Mouse (Mus musculus): ENCODE data around the gene Slc8a1.

Gene Slc8a1

DNA sequence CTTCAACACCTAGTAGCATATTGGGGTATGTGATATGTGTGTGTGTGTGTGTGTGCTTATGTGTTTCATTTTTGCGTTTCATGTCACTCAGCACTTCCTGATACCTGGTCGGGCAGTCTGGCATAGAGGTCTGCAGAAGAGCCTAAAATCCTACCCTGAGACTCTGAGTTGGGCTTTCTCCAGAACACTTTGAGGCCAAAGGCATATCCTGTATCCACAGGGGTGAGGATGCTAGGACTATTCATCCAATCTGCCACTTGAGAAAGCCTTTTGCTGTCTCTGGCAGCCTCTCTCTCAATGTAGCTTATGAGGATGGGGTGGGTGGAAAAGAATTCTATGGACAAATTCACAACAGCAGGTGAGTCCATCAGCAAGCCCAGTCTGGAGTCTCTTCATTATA lies 234.1 kb downstream of the Slc8a1 start:
- DNase-seq (ENCODE audit: low spot score), result no peak

DNA sequence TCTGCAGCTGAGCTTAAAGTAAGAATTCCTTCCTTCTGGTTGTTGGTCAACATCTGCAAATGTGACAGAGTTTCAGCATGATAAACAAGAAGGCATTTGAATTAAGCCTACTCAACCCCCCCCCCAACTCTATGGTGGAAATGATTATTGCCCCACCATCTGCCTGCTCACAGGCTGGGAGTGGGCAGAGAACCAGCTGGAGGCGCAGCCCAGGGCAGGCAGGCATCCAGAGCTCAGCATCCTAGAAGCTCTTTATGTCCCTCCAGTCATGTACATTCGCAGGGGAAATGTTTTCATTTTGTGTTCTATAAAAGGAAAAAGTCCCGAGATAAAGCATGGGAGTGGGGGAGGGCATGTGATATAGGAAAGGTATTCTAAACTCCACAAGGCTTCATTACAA lies 235.4 kb downstream of the Slc8a1 start:
- DNase-seq (ENCODE audit: low spot score), result no peak

DNA sequence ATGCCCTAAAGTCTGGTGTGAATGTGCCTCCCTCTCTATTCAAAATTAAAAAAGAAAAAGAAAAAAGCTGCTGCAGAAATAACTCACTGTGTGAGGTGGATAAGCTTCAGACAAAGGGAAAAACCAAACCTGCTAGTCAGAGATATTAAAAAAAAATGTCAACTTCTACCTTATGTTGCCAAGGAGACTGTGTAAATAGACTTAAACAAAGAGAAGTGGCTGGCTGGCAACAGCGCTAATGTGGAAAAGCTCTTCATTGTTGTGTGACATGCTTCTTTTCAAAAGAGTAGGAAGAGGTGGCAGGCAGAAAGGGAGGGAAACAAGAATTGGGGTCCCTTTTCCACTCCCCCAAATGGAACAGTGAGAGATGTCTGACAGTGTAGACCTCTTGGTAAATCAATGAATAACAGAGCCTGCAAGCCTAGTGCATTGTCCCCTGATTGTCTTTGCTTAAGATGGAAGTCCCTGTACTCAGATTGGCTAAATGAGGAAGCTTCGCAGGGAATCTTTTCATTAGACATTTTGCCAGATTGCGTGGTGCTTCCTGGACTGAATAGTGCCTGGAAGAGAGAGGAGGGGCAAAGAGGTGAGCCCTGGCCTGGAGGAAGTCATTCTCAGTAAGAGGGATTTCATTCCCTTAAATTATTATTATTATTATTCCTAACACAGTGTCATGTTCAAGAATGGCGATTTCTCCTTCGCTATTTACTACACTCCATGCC lies 237.3 kb downstream of the Slc8a1 start:
- DNase-seq (ENCODE audit: low spot score), result no peak

DNA sequence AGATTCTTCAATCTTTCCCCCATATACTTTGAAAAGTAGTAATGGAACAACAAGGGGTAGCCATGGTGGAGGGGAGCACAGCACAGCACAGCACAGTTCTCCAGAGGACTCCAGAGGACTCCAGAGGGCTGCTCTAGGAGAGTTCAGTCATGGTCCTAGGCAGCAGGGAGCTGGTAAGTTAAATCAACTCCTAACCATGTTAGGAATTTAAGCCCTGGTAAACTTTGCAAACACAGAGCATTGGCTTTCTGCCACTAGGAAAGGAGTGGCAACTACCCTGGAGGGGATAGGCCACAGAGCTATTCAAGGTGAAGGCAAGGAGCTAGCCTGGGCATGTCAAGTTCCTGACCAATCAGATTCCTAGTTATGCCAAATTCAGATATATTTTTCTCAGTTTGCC lies 240.3 kb downstream of the Slc8a1 start:
- DNase-seq (ENCODE audit: low spot score), result no peak

DNA sequence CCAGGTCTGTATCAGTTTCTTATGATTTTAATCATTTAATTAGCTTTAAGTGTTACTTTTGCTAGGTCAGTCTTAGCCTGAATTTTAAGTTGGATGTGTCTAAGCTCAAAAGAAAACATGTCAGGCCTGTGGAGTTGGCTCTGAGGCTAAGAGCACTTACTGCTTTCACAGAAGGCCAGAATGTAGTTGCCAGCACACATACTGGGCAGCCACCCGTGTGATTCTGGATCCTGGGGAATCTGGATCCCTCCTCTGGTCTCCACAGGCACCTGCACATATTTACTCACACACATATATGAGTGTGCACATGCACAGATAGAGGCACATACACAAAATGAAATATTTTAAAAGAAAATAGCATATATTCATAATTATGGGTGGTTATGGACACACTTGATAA lies 241.6 kb downstream of the Slc8a1 start:
- DNase-seq (ENCODE audit: low spot score), result no peak

DNA sequence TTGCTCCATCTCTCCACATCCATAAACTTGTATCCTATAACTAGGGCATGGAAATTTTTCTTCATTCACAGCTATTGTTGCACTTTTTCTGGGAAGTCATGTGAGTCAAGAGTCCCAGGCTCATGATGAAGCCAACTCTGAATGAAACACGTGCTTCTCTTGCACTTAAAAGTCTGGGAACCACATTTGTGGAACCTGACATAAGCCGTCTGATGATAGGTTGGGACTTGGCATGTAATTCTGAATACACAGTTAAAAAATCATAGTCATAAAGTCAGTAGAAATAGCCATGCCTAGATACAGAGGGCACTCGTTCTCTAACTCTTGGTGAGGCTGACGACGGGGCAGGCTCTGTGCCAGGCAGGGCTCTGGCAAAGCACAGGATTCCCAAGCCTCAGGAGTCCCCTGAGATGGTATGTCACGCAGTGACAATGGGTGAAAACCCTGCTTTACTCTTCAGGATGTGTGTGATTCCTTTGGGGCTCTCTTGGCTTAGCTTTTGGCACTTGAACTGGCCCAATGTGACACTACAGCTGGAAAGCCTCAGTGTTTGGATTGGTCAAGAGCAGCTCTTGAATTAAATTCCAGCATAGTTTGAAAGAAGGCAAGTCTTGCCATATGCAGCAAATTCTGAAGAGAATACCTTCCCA lies 245.8 kb downstream of the Slc8a1 start:
- no peak for DNase-seq (ENCODE audit: low spot score)

DNA sequence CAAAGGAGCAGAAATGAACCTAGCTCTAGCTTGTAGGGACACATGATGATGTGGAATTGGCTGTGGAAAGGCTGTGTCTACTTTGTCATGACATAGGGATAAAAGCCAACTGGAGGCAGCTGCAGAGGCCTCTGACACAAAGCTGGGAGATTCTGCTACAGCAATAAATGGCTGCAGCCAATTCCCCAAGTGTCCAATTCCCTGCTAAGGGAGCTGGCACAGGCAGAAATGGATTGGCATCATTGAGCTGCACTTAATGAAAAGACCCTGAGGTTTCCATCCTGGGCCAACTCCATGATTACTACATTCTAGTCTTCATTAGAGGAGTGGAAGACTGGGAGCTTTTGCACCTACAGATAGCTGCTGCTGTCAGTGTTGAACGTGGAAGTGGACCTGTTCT lies 251.8 kb downstream of the Slc8a1 start:
- DNase-seq (ENCODE audit: low spot score), result no peak

DNA sequence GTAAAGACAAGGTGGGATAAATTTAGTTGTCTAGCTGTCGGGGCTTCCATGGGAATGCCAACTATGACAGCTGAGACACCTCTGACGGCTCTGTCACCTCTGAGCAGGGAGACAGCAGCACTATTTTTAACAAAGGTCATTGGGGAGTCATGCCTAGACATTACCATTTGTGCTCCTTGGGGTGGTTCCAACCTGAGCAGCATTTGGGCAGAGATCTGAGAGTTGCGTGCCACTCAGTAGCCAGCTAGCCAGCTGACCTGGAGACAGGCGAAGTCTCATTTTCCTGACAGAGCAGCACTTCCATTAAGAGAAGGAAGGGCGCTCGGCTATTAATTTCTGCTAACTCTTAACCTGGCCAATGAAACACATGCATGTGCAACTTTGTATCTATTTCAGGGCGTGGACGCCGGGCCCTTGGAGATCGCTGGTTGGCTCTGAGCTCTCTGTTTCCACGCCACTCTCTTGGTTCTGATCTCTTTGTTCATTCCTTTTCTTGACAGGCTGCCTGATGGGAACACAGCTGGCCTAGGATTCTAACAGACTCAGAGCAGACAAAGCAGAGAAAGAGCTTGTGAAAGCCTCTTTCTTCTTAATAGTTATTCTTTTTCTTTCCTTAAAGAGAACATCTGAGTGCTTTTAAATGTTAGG lies 256.2 kb downstream of the Slc8a1 start:
- peak; percentile 73 for DNase-seq (ENCODE audit: low spot score)

DNA sequence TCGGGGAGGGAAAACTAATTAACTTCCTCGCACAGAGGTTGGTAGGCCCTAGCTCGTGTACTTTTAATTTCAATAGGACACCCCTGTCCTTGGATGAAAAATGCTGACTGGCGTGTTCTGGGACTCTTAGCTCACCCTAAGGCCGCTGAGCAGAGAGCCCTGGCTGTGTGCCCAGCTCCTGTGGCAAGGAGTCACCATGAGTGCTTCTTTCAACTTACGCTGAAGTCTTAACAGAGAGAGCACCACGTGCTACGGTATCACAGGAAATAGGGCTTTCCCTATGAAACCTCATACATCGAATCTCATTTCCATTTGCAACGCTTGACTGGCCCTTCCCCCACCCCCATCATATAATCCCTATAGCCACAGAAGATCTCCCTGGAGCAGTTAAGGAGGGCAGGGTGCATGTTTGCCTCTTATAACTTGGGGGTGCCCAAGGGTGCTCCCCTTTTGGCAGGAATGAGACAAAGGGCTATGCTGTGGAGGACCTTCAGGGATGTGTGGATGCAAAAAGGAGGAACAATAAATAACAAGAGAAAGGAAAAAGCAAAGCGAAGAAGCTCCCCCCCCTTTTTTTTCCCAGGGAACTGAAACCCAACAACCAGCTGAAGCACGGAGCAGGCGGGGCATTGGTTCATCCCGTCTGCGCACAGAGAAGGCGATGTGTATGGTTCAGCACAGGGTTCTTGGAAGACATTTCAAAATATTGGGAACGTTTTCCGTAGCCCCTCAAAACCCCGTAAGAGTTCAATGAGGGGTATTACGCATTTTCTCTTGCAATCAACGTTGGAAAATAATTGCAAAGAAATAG lies 257.6 kb downstream of the Slc8a1 start:
- peak; percentile 69 for DNase-seq (ENCODE audit: low spot score)

DNA sequence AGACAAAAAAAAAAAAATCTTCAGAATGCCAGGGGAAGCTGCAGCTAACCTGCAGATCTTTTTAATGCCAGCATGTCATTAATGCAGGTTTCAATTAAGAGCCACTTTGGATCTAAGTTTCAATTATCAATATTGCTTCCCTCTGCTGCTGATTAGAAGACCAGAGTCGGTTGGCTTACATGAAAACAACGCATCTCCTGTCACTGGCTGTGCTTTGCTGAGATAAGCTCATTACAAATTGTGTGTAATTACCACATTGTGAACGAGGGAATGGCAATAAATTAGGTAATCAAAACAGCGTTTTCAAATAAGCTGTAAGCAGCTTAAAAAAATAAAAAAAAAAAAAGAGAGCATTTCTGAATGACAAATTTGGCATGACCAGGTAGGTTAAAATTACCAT lies 258.4 kb downstream of the Slc8a1 start:
- DNase-seq (ENCODE audit: low spot score), result no peak

DNA sequence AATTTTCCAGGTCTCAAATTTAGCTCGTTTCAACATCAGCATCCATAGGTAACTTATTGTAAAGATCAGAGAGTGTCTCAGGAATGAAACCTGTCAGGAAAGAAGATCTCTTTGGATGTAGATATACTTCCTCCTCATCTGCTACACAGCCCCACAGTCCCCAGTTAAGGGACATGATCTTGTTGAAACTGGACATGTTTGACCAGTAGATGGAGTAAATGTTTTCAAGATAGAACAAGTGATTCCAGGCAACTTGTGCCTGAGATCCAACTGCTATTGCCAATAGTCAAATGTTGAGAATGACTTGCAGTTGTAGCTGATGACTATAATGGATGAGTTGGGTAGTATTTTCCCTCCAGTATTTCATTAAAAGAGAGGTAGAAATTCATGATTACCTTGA lies 260.8 kb downstream of the Slc8a1 start:
- no peak for DNase-seq (ENCODE audit: low spot score)

DNA sequence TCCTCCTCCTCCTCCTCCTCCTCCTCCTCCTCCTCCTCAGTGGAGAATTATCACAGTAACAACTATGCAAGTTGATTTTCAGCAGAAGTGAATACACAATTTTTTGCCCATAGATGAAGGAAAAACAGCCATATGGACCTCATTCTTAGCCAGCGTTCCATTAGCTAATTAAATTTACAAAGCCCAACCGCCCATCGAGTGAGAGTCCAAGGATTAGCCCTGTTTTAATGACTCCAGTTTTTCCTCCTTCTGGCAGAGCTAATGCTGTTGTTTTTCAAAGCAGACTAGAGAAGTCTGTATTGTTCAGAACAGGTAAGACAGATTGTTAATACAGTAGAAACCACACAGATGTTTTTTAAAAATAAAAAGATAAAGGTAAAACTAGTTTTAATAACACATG lies 264.8 kb downstream of the Slc8a1 start:
- no peak for DNase-seq (ENCODE audit: low spot score)

DNA sequence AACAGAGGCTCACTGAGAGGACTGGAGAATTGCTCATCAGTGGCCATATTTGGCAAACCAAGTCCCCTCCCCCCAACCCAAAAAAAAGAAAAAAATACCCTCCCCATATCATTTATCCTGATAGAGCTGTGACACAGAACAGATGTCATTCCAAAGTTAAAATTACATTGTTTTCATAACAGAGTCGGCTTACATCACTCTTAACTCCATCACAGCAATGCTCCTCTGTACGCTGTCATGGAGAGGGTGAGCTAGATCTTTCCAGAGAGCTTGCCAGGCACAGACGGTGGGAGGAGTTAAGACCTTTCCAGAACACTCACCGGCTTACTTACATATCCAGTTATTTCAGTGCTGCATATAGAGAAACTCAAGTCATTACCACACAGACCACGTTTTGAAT lies 269.2 kb downstream of the Slc8a1 start:
- DNase-seq (ENCODE audit: low spot score), result no peak

DNA sequence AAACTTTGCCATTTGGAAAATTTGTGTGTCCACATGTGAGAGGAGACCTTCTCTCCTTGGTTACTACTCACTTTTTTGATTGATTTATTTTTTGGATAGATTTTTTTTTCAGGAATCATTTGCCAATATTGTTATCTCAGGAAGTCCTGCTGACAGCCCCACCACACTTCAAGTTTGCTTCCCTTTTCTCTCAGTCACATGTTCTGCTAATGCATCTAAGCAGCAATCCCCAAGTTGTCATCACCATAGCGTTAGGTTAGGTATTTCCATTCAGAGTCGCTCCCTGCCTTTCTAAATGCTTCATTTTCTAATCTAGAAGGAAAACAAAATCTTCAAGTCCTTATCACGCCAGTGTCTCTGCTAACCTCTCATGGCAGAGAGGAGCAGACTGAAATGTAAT lies 278.8 kb downstream of the Slc8a1 start:
- DNase-seq (ENCODE audit: low spot score), result no peak

DNA sequence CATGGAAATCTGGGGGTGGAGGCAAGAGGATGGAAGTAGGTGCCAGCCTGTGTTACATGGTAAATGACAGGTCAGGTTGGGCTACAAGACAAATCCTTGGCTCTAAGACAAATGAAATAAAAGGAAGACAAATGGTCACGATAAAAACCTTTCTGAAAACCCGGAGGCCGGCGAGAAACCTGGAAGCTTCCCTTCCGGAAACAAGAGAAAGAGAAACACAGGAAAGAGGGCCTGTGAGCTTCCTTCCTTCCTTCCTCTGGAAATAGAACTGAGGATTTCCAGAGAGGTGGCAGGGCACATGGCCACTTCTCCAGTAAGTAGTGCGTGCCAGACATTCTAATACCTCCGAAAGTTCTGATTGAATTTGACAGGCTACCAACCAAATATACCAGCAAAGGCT lies 282.2 kb downstream of the Slc8a1 start:
- DNase-seq (ENCODE audit: low spot score), result no peak

DNA sequence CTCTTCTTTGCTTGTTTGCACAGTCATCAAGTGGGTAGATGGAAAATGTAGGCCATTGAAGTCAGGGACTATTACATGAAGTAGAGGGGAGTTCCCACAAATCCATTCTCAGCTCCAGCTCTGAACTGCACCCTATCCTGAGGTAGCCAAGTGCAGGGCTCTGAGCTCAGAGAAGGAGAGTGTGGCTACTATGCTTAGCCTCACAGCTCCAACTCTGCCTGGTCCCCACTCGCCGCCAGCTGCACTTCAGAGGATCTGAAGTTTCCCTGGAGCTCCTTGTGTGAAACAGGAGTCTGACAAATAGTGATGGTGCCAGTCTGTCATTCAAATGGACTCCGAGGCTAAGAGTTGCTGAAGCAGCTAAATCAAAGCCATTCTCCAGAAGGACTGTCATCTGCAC lies 282.9 kb downstream of the Slc8a1 start:
- no peak for DNase-seq (ENCODE audit: low spot score)

DNA sequence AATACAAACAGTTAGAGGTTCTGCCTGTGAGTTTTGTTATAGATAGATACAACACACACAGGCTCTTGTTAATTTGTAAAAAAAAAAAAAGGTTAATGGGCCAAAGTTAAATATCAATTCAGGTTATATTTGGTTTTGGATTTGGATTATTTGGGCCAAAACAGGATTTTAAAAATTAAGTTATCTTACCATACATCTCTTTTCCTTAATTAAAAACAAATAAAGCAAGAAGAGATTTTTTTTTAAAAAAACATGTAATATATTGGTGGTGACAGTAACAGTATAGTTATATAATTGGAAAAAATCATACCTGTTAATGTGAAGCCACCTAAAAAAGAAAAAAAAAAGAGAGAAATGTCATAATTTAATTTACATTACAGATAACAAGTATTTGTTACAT lies 296.7 kb downstream of the Slc8a1 start, which contains the start of gene Gm11096:
Gm11096 (plus strand) TSS at position 301 of the 400 bp plus-strand sequence.
- no peak for DNase-seq (ENCODE audit: low spot score)

DNA sequence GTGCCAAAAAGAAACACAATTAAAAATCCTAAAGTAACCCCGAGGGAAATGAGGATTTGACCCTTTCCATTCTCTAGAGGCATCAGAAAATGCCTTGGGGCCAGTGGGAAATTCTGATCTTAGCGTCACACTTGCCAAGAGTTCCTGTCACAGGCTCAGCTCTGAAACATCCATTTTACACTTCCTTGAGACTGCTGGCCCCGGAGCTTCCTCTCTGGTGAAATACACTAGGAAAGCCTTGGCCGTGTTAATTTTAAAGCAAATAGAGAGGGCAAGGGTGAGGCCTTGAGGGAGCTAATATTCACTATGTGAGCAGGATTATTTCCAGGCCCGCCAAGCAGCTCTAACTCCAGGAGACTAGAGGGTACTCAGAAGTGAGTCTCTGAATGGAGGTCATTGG lies 305.0 kb downstream of the Slc8a1 start:
- DNase-seq (ENCODE audit: low spot score), result peak; percentile 14

DNA sequence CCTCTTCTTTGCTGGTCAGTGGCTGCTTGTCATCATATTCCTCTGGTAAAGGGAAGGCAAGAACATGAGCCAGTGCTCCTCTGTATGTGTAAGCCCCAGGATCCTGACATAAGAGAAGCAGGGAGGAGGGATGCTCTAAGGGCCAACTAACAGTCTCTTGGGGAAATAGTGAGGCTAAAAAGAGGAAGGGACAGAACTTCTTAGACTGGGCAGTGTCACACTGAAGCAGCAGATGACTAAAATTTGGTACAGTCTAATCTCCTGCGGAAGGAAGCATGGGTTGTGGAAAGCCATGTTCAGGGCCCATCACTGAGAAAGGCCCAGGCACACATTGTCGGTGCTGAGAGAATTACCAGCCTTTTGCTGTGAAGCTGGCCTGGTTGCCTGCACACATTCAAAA lies 305.4 kb downstream of the Slc8a1 start:
- no peak for DNase-seq (ENCODE audit: low spot score)

DNA sequence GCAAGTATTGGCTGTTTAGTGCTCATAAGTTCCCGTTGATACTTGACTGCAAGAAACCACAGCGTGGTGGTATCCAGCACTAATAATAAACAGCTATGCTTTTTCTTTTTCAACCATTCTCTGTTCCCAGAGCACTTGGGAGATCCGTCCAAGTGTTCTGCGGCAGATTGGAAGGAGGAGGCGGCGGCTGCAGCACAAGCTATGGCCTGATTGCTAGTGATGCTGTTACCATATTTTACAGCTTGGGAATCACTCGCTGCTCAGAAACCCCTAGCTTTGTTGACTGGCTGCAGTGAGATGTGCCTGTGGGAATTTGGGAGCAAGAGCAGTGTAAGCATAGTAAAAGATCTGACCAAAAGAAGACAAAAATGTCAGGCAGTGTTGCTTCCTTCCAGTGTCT lies 310.9 kb downstream of the Slc8a1 start:
- no peak for DNase-seq (ENCODE audit: low spot score)

DNA sequence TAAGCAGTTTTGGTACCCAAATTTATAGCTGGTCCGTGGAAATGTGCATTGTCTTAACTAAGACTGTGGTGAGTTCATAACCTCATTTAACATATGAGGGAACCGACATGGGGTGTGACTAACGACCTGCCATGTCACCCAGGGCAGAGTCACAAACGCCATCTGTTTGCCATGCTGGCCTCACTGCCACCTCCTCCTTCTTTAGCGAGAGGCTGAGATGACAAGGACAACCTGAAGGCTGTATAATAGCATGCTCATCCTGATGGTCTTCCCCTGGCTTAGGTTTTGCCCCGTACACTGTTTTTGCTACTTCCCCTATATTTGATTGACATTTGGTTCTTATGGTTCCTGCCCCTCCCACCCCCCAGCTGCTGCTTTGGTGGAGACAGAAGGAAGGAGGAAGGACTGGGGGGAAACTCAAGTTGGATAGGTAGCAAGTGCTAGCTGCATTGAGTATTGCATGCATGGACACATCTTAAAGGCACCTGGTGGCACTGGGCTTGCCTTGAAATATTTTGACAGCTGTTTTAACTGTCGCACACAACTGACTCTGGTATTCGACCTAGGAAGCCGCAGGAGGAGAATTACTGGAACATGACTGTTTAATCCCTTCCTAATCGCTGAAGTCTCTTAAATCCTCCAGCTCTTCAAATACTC lies 313.8 kb downstream of the Slc8a1 start:
- no peak for DNase-seq (ENCODE audit: low spot score)

DNA sequence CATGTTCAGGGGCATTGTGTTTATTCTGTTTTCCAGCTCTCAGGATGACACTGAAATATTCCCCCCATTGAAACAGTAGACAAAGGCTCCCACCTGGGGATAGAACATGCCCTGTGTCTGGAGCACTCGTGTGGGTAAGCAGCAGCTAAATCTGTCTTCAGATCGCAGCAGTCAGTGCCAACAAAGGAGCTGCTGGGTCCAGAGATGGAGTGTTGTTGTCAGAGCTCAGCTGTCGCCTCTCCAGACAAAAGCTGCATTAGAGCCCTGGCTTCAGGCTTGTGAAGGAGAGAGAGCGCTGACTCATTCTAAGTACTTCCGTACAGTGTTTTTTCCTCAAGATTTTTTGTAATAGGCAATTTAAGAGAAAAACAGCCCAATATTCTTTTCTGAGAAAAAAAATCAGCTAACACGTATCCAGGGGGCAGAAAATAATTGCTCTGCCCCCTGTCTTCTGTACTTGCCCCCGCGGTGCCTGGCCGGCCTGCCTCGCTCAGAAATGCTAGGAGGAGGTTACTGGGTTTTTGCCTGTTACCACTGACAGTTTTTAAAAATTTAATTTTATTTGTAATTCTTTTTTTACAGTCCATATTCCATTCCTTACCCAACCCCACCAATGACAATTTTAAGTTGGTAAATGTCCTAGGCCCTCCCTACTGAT lies 318.2 kb downstream of the Slc8a1 start:
- DNase-seq (ENCODE audit: low spot score), result no peak
